Mouse (Mus musculus) embryonic facial prominence, embryonic 12.5 days (tissue): Measurements from ENCODE around the gene Dpep3. TPM values are rescaled to one million over a fixed set of nuclear protein-coding genes. Genes with fewer than 3 reads are reported as not detected.

Source experiments
- ATAC-seq: fragments of 200-750 bp; cut with Nextera tagmentation; 2 replicates; pipeline ENCODE4 v1.8.0; 2017; ENCODE audit not compliant: insufficient number of reproducible peaks, insufficient read depth, low FRiP score, low TSS enrichment
- H3K27ac ChIP-seq: fragments of 300-500 bp; sonication (generic); 2 replicates; pipeline ENCODE4 v1.5.1; 2016; ENCODE audit warnings: mild to moderate bottlenecking
- H3K27me3 ChIP-seq: fragments of 300-500 bp; sonication (generic); 2 replicates; pipeline ENCODE4 v1.6.1; 2016; ENCODE audit warnings: mild to moderate bottlenecking, moderate library complexity
- H3K36me3 ChIP-seq: fragments of 300-500 bp; sonication (generic); 2 replicates; pipeline ENCODE4 v1.6.1; 2016; ENCODE audit warnings: mild to moderate bottlenecking
- H3K4me1 ChIP-seq: fragments of 300-500 bp; sonication (generic); 2 replicates; pipeline ENCODE4 v1.6.1; 2016
- H3K4me2 ChIP-seq: fragments of 300-500 bp; sonication (generic); replicated peaks from 2 replicates; pipeline ENCODE4 v1.6.1; 2016; ENCODE audit warnings: mild to moderate bottlenecking, moderate library complexity
- H3K4me3 ChIP-seq: fragments of 300-500 bp; sonication (generic); 2 replicates; pipeline ENCODE4 v1.5.1; 2016; ENCODE audit warnings: mild to moderate bottlenecking
- H3K9ac ChIP-seq: fragments of 300-500 bp; sonication (generic); 2 replicates; pipeline ENCODE4 v1.6.1; 2016; ENCODE audit warnings: mild to moderate bottlenecking, moderate library complexity
- H3K9me3 ChIP-seq: fragments of 300-500 bp; sonication (generic); 2 replicates; pipeline ENCODE4 v1.6.1; 2016; ENCODE audit warnings: mild to moderate bottlenecking, moderate library complexity
- WGBS: fragments of 180-500 bp; shearing (Covaris S2); methylation state at CpG from one replicate; pipeline ENCODE4 v1.1.7; 2016; 5-methylcytosine and 5-hydroxymethylcytosine counted together
- microRNA-seq: library from miRNA; unstranded; fragments of <30 nt; microRNA quantifications from one replicate; pipeline ENCODE4, GENCODE M21; 2017
- polyA plus RNA-seq: library from polyadenylated mRNA; unstranded; fragments of >200 nt; fragmentation: Nextera tagmentation; extraction: Ambion mirVana; gene quantifications from 2 replicates; pipeline ENCODE4 v1.2.1, GENCODE M21; 2016

The Dpep3 gene
- polyA plus RNA-seq, 1 experiment from 2014 or later, result not detected

DNA sequence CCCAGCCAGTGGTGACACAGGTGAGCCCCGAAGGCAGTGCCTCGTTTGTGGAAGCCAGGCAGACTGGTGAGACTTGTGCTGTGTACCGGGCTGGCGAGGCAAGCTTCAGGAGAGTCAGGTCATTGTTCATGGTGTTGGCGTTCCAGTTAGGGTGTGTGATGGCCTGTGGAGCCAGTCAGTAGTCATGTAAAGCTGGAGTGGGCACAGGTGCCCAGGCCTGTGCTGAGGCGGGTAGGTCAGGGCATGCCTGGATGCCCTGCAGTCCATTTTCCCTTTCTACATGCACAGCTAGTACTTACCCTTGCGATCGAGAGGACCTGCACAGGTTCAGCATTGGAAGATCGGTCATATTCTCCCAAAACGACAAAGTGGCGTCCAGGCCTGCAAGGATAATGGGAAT is 46.7 kb downstream of the Dpep3 start:
- peaks cover 12% of the 10 kb centered on the region; the same call in 1 of the 2 replicates for H3K4me1 ChIP-seq
- ATAC-seq, result no peak
- no peaks in the 10 kb centered on the region for H3K9me3 ChIP-seq
- H3K27ac ChIP-seq, result no peak overlapping the region
- H3K36me3 ChIP-seq, result peaks cover 31% of the 10 kb centered on the region
- no peaks in the 10 kb centered on the region for H3K27me3 ChIP-seq
- WGBS, result 86% methylated on average over 11 of the region's 11 CpGs
- no peak overlapping the region for H3K4me2 ChIP-seq
- H3K9ac ChIP-seq, result no peak overlapping the region
- H3K4me3 ChIP-seq, result no peak overlapping the region

DNA sequence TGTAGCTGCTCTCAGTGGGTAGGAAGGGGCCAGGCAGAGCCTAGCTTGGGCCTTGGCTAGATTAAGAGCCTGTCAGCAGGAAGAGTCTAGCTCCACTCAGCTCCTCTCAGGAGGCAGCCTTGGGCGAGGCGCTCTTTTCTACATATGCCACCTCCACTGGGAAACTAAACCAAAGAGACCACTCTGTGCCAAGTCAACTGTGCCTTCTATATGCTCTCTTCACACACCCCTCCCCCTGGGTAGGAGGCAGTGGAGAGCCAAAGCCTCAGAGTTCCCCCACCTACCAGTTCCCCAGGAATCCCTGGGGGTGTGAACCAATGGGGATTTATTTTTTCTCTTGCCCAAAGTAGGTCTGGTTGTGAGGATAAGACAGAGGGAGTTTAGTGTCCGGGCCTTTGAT is 48.0 kb downstream of the Dpep3 start:
- no peaks in the 10 kb centered on the region for H3K9me3 ChIP-seq
- peaks cover 7% of the 10 kb centered on the region; the same call in 1 of the 2 replicates for H3K4me1 ChIP-seq
- H3K27ac ChIP-seq, result no peak overlapping the region
- no peak for ATAC-seq
- no peaks in the 10 kb centered on the region for H3K27me3 ChIP-seq
- H3K9ac ChIP-seq, result no peak overlapping the region
- H3K4me3 ChIP-seq, result no peak overlapping the region
- H3K4me2 ChIP-seq, result no peak overlapping the region
- WGBS, result 91% methylated on average over 3 of the region's 3 CpGs
- peaks cover 36% of the 10 kb centered on the region for H3K36me3 ChIP-seq

DNA sequence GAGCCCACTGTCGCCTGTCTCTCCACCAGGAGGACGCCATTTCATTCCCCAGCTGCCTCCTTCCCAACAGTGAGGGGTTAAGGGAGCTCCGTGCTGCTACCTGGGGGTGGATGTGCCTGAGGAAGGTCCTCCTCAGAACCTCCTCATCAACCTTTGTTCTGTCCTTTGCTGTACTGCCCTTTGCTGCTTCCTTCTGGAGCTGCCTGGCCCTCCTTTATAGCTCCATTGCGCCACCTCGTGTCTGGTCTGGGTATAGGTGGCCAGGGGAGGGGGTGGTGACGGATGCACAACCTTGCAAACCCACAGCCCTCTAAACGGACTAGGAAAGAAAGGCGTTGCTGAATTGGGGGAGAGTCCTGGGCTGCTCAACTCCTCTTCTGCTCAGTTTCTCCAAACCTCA is 48.6 kb downstream of the Dpep3 start:
- H3K9me3 ChIP-seq, result no peaks in the 10 kb centered on the region
- no peak overlapping the region for H3K4me3 ChIP-seq
- peak overlapping the region; percentile 24 for H3K9ac ChIP-seq
- H3K36me3 ChIP-seq, result peaks cover 38% of the 10 kb centered on the region
- H3K27ac ChIP-seq, result no peak overlapping the region
- WGBS, result 20% methylated on average over 8 of the region's 8 CpGs
- H3K27me3 ChIP-seq, result no peaks in the 10 kb centered on the region
- H3K4me2 ChIP-seq, result no peak overlapping the region
- H3K4me1 ChIP-seq, result no peaks in the 10 kb centered on the region
- peak; percentile 26; the same call in 1 of the 2 replicates for ATAC-seq

DNA sequence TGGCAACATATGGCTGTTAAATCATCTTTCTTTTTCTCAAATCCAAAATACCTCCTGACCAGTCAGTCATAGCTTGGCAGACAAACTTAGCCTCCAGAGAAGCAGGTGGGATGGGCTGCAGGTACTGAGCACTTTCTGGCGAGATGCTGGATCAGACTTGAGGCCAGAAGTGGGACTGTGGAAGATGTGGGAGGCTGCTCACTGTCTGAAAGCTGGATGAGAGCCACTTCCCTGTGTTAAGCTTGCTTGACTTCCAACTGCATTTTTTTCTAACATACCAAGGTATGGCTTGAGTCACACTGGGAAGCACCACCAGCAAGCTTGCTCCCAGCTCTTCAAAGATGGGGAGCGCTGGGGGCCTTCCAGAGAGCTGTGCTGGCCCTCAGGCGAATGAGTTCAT is 54.1 kb downstream of the Dpep3 start:
- peaks cover 23% of the 10 kb centered on the region for H3K36me3 ChIP-seq
- 73% methylated on average over 3 of the region's 3 CpGs for WGBS
- H3K4me3 ChIP-seq, result no peak overlapping the region

More for the DNA sequence above, 54.1 kb downstream of the Dpep3 start:
- no peak for ATAC-seq
- no peaks in the 10 kb centered on the region for H3K27me3 ChIP-seq
- no peak overlapping the region for H3K9ac ChIP-seq
- no peak overlapping the region for H3K4me2 ChIP-seq
- H3K9me3 ChIP-seq, result no peaks in the 10 kb centered on the region
- no peak overlapping the region for H3K27ac ChIP-seq
- no peaks in the 10 kb centered on the region for H3K4me1 ChIP-seq

Small RNA genes lying within 50 kb of the gene (microRNA-seq; reads per million reads assigned to microRNA genes)
- not detected for gene Mir7074

Other genes with a start within 250 kb of the Dpep3 start
- gene Gfod2, start 220.8 kb downstream of the Dpep3 start, polyA plus RNA-seq, result 30.2 and 33.7 TPM in 2 replicates
- 14.9 and 16.0 TPM in 2 replicates for gene Ranbp10, start 152.1 kb downstream of the Dpep3 start, polyA plus RNA-seq
- gene Tsnaxip1, start 151.7 kb downstream of the Dpep3 start, polyA plus RNA-seq, result 0.43 TPM in 1 of 2 replicates, not detected in the other
- 59.8 and 60.6 TPM in 2 replicates for gene Cenpt, start 126.2 kb downstream of the Dpep3 start, polyA plus RNA-seq
- 84.6 and 86.8 TPM in 2 replicates for gene Thap11, start 124.3 kb downstream of the Dpep3 start, polyA plus RNA-seq
- 228 and 268 TPM in 2 replicates for gene Nutf2, start 118.8 kb downstream of the Dpep3 start, polyA plus RNA-seq
- 70.5 and 72.6 TPM in 2 replicates for gene Edc4, start 98.5 kb downstream of the Dpep3 start, polyA plus RNA-seq
- gene Nrn1l, start 85.9 kb downstream of the Dpep3 start, polyA plus RNA-seq, result 0.65 and 1.1 TPM in 2 replicates
- gene Pskh1, start 79.0 kb downstream of the Dpep3 start, polyA plus RNA-seq, result 42.5 and 44.8 TPM in 2 replicates
- gene Ctrl, start 45.6 kb downstream of the Dpep3 start, polyA plus RNA-seq, result 1.9 and 2.2 TPM in 2 replicates
- gene Psmb10, start 41.0 kb downstream of the Dpep3 start, polyA plus RNA-seq, result 22.9 and 31.7 TPM in 2 replicates
- gene Lcat, start 36.0 kb downstream of the Dpep3 start, polyA plus RNA-seq, result 2.3 and 3.0 TPM in 2 replicates
- gene Slc12a4, start 13.3 kb downstream of the Dpep3 start, polyA plus RNA-seq, result 44.3 and 48.2 TPM in 2 replicates
- gene Dus2, start 11.9 kb upstream of the Dpep3 start, polyA plus RNA-seq, result 25.3 and 26.6 TPM in 2 replicates
- gene Dpep2nb, start 26.5 kb upstream of the Dpep3 start, polyA plus RNA-seq, result not detected in 2 replicates
- 21.6 and 22.6 TPM in 2 replicates for gene Ddx28, start 32.5 kb upstream of the Dpep3 start, polyA plus RNA-seq
- gene Nfatc3, start 79.4 kb upstream of the Dpep3 start, polyA plus RNA-seq, result 7.8 and 9.3 TPM in 2 replicates
- gene Esrp2, start 157.5 kb upstream of the Dpep3 start, polyA plus RNA-seq, result 10.4 and 11.3 TPM in 2 replicates
- 18.2 and 18.4 TPM in 2 replicates for gene Pla2g15, start 171.0 kb upstream of the Dpep3 start, polyA plus RNA-seq
- 52.8 and 66.5 TPM in 2 replicates for gene Slc7a6, start 189.4 kb upstream of the Dpep3 start, polyA plus RNA-seq
- 41.7 and 43.4 TPM in 2 replicates for gene Slc7a6os, start 231.5 kb upstream of the Dpep3 start, polyA plus RNA-seq
- 56.9 and 57.3 TPM in 2 replicates for gene Prmt7, start 231.5 kb upstream of the Dpep3 start, polyA plus RNA-seq